Mouse (Mus musculus) forebrain, embryonic 16.5 days (tissue): ENCODE data around the gene Sec23a. TPM values are rescaled to one million over a fixed set of nuclear protein-coding genes. Genes with fewer than 3 reads are reported as not detected.
A peak's percentile ranks its signal among the peaks of the same experiment; 100 is the strongest.

Source experiments
- ATAC-seq: fragments of 200-750 bp; cut with Nextera tagmentation; 2 replicates; pipeline ENCODE4 v1.8.0; 2017; ENCODE audit warnings: mild to moderate bottlenecking, moderate library complexity
- H3K27ac ChIP-seq: fragments of 300-500 bp; sonication (generic); 2 replicates; pipeline ENCODE4 v1.5.1; 2014; ENCODE audit warnings: low read length, control low read depth
- H3K27me3 ChIP-seq: fragments of 300-500 bp; sonication (generic); replicated peaks from 2 replicates; pipeline ENCODE4 v1.6.1; 2014; ENCODE audit warnings: low read length; ENCODE audit not compliant: control insufficient read depth, insufficient read depth
- H3K36me3 ChIP-seq: fragments of 300-500 bp; sonication (generic); 2 replicates; pipeline ENCODE4 v1.6.1; 2014; ENCODE audit not compliant: control insufficient read depth, insufficient read depth
- H3K4me1 ChIP-seq: fragments of 300-500 bp; sonication (generic); replicated peaks from 2 replicates; pipeline ENCODE4 v1.6.1; 2014; ENCODE audit warnings: low read length; ENCODE audit not compliant: control insufficient read depth, insufficient read depth
- H3K4me2 ChIP-seq: fragments of 300-500 bp; sonication (generic); 2 replicates; pipeline ENCODE4 v1.6.1; 2014; ENCODE audit warnings: mild to moderate bottlenecking, low read length, control low read depth
- H3K4me3 ChIP-seq: fragments of 300-500 bp; sonication (generic); replicated peaks from 2 replicates; pipeline ENCODE4 v1.5.1; 2014; ENCODE audit warnings: mild to moderate bottlenecking, low read length, control low read depth
- H3K9ac ChIP-seq: fragments of 300-500 bp; sonication (generic); replicated peaks from 2 replicates; pipeline ENCODE4 v1.6.1; 2014; ENCODE audit warnings: low read depth, low read length, control low read depth
- H3K9me3 ChIP-seq: fragments of 300-500 bp; sonication (generic); 2 replicates; pipeline ENCODE4 v1.6.1; 2016; ENCODE audit warnings: low read length; ENCODE audit not compliant: control insufficient read depth
- WGBS: fragments of 180-500 bp; shearing (Covaris S2); extraction: QIAGEN DNeasy Blood & Tissue Kit; methylation state at CpG from one replicate; pipeline ENCODE4 v1.1.7; 2014; 5-methylcytosine and 5-hydroxymethylcytosine counted together
- polyA plus RNA-seq: library from polyadenylated mRNA; unstranded; fragments of >200 nt; fragmentation: Nextera tagmentation; extraction: Ambion mirVana; gene quantifications from 2 replicates; pipeline ENCODE4 v1.2.1, GENCODE M21; 2015

Sec23a gene
- polyA plus RNA-seq, 1 experiment from 2014 or later = 105 TPM

DNA sequence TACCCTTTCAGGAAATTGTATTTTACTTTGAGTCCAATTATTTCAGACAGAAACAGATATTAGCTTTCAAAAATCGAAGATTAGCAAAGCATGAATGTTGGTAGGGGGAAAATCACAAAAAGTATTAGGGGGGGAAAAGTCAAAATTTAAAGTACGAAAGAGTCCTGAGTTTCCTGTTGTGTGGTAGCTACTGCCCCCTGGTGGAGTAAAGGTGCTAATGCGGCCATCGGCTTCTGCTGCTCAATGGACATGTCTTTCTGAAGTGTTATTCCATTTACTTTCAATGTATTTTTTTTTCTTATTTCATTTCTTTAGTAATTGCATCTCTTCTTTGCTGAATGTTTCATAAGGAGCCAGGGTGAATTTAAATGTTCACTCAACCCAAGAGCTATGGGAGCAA lies 64.6 kb downstream of the Sec23a start:
- no peaks in the 10 kb centered on the region for H3K36me3 ChIP-seq
- no peaks in the 10 kb centered on the region for H3K27me3 ChIP-seq
- no peak overlapping the region for H3K4me3 ChIP-seq
- 26% methylated on average over 4 of the region's 4 CpGs for WGBS
- no peak overlapping the region for H3K27ac ChIP-seq
- H3K9me3 ChIP-seq = no peaks in the 10 kb centered on the region
- no peak for ATAC-seq
- H3K4me1 ChIP-seq = no peaks in the 10 kb centered on the region
- no peak overlapping the region for H3K9ac ChIP-seq
- H3K4me2 ChIP-seq = no peak overlapping the region

- Histone ChIP-seq H3K9me3 (no peaks in the 10 kb centered on the region), H3K4me2 (no peak overlapping the region), H3K27me3 (no peaks in the 10 kb centered on the region), H3K4me1 (no peaks in the 10 kb centered on the region), H3K4me3 (no peak overlapping the region), H3K9ac (no peak overlapping the region), H3K36me3 (no peaks in the 10 kb centered on the region), H3K27ac (no peak overlapping the region)
- WGBS = 92% methylated on average over 4 of the region's 4 CpGs
- ATAC-seq = no peak
Measured at GRCm38 (mm10) chr12:58942544-58942943, 69.3 kb downstream of the Sec23a start.

- ATAC-seq = no peak
- Histone ChIP-seq H3K4me3 (no peak overlapping the region), H3K27me3 (no peaks in the 10 kb centered on the region), H3K9me3 (no peaks in the 10 kb centered on the region), H3K36me3 (no peaks in the 10 kb centered on the region), H3K4me1 (no peaks in the 10 kb centered on the region), H3K9ac (no peak overlapping the region), H3K4me2 (no peak overlapping the region), H3K27ac (no peak overlapping the region)
- 81% methylated on average over 4 of the region's 4 CpGs for WGBS
Measured at GRCm38 (mm10) chr12:58934580-58934979, 77.2 kb downstream of the Sec23a start.

DNA sequence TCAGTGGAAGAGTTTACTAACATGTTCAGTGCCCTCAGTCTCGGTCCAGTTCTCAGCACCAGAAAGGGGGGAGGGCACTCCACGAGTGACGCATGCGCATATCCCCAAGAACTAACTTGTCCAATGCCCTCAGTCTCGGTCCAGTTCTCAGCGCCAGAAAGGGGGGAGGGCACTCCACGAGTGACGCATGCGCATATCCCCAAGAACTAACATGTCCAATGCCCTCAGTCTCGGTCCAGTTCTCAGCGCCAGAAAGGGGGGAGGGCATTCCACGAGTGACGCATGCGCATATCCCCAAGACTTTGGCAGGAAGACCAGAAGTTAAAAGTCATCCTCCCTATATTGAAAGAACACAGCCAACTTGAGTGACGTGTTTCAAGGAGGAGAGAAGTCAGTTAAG lies 86.8 kb downstream of the Sec23a start:
- no peaks in the 10 kb centered on the region for H3K27me3 ChIP-seq
- WGBS = 93% methylated on average over 15 of the region's 15 CpGs
- no peak for ATAC-seq
- H3K4me2 ChIP-seq = no peak overlapping the region
- no peaks in the 10 kb centered on the region for H3K4me1 ChIP-seq
- H3K4me3 ChIP-seq = no peak overlapping the region
- H3K9me3 ChIP-seq = no peaks in the 10 kb centered on the region
- H3K9ac ChIP-seq = no peak overlapping the region
- H3K36me3 ChIP-seq = no peaks in the 10 kb centered on the region
- no peak overlapping the region for H3K27ac ChIP-seq

GRCm38 (mm10) chr12:58924025-58924424 lies 87.8 kb downstream of the Sec23a start:
- H3K36me3 ChIP-seq = no peaks in the 10 kb centered on the region
- no peaks in the 10 kb centered on the region for H3K27me3 ChIP-seq
- H3K9me3 ChIP-seq = no peaks in the 10 kb centered on the region
- no peak overlapping the region for H3K4me2 ChIP-seq
- no peaks in the 10 kb centered on the region for H3K4me1 ChIP-seq
- H3K4me3 ChIP-seq = no peak overlapping the region
- no peak overlapping the region for H3K27ac ChIP-seq
- H3K9ac ChIP-seq = no peak overlapping the region
- ATAC-seq = peak; percentile 69
- 75% methylated on average over 3 of the region's 3 CpGs for WGBS

DNA sequence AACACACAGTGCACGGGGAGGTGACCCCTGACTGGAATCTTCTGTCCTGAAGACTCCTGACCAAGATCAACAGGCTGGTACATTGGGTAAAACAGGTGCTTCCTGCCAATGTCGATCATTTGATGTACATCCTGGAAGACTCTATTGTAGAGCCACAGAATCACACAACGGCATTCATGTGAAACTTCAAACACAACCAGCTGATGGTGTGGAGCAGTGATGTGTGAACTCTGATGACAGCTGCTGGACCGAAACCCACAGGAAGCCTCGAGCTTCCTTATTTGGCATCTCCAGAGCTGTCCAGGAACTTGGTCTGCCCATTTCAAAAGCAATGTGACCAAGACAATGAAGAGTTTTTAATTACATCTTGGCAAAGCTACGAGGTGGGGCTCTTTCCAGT lies 91.0 kb downstream of the Sec23a start:
- Histone ChIP-seq H3K9ac (no peak overlapping the region), H3K4me1 (no peaks in the 10 kb centered on the region), H3K27me3 (no peaks in the 10 kb centered on the region), H3K27ac (no peak overlapping the region), H3K9me3 (no peaks in the 10 kb centered on the region), H3K4me3 (no peak overlapping the region), H3K4me2 (no peak overlapping the region), H3K36me3 (no peaks in the 10 kb centered on the region)
- WGBS = 69% methylated on average over 6 of the region's 6 CpGs
- ATAC-seq = no peak

DNA sequence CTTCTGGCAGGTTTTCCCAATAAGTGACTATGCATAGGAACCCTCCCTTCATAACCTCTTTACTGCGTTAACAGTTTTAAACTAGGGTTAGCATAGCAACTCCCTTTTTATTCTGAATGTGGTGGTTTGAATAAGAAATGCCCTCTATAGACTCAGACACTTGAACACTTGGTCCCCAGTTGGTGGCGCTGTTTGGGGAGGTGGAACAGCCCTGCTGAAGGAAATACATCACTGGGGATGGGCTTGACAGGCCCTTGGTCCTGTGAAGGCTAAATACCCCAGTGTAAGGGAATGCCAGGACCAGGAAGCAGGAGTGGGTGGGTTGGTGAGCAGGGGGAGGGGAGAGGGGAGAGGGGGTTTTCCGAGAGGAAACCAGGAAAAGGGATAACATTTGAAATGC lies 92.3 kb downstream of the Sec23a start:
- no peak overlapping the region for H3K4me2 ChIP-seq
- no peak overlapping the region for H3K4me3 ChIP-seq
- no peak overlapping the region for H3K9ac ChIP-seq
- H3K9me3 ChIP-seq = no peaks in the 10 kb centered on the region
- no peaks in the 10 kb centered on the region for H3K4me1 ChIP-seq
- no peaks in the 10 kb centered on the region for H3K36me3 ChIP-seq
- no peak for ATAC-seq
- H3K27ac ChIP-seq = no peak overlapping the region
- no peaks in the 10 kb centered on the region for H3K27me3 ChIP-seq
- 69% methylated on average over 3 of the region's 3 CpGs for WGBS

DNA sequence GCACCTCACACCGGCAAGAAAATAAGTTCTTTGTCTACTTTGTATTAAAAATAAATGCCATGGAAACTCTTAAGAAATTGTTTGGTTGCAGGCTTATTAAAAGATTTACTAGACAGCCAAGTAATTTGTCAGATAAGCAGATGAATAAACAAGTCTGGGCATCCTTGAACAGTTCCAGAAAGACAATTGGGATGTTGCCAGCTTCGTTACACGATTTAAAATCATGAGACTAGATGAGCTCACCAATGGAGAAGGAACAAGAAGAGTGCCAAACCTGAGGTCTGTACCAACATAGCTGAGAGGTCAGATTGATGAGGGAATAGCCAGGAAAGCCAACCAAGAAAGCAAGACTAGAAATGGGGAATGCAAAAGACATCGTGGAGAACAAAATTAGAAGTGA lies 102.0 kb downstream of the Sec23a start:
- no peak for ATAC-seq

More for the DNA sequence above, 102.0 kb downstream of the Sec23a start:
- no peak overlapping the region for H3K4me2 ChIP-seq
- H3K27ac ChIP-seq = no peak overlapping the region
- H3K9ac ChIP-seq = no peak overlapping the region
- no peaks in the 10 kb centered on the region for H3K4me1 ChIP-seq
- no peak overlapping the region for H3K4me3 ChIP-seq
- 53% methylated on average over 4 of the region's 4 CpGs for WGBS
- no peaks in the 10 kb centered on the region for H3K9me3 ChIP-seq
- H3K27me3 ChIP-seq = no peaks in the 10 kb centered on the region
- H3K36me3 ChIP-seq = no peaks in the 10 kb centered on the region

Other genes with a start within 250 kb of the Sec23a start
- gene Gemin2, start 1.4 kb upstream of the Sec23a start, polyA plus RNA-seq = 14.7 and 15.2 TPM in 2 replicates
- 153 and 164 TPM in 2 replicates for gene Trappc6b, start 49.5 kb upstream of the Sec23a start, polyA plus RNA-seq
- gene Pnn, start 54.9 kb upstream of the Sec23a start, polyA plus RNA-seq = 93.7 and 94.9 TPM in 2 replicates
- gene Mia2, start 83.8 kb upstream of the Sec23a start, polyA plus RNA-seq = 33.0 and 41.5 TPM in 2 replicates
- 9.2 and 9.8 TPM in 2 replicates for gene Fbxo33, start 207.7 kb upstream of the Sec23a start, polyA plus RNA-seq